Mouse (Mus musculus) layer of hippocampus, postnatal 36 days (tissue): ENCODE results near the gene Naa35. TPM values are rescaled to one million over a fixed set of nuclear protein-coding genes. Genes with fewer than 3 reads are reported as not detected.
A peak's percentile ranks its signal among the peaks of the same experiment; 100 is the strongest.

Experiments
- DNase-seq, 2 experiments: peaks; one replicate each; pipeline ENCODE4 v3.0.0; 2022
- total RNA-seq, 2 experiments: library from RNA; stranded (reverse); gene quantifications; 2 replicates each; pipeline ENCODE4 v1.2.3; 2021

The Naa35 gene
- total RNA-seq, 2 experiments from 2014 or later = 104 to 106 TPM

DNA sequence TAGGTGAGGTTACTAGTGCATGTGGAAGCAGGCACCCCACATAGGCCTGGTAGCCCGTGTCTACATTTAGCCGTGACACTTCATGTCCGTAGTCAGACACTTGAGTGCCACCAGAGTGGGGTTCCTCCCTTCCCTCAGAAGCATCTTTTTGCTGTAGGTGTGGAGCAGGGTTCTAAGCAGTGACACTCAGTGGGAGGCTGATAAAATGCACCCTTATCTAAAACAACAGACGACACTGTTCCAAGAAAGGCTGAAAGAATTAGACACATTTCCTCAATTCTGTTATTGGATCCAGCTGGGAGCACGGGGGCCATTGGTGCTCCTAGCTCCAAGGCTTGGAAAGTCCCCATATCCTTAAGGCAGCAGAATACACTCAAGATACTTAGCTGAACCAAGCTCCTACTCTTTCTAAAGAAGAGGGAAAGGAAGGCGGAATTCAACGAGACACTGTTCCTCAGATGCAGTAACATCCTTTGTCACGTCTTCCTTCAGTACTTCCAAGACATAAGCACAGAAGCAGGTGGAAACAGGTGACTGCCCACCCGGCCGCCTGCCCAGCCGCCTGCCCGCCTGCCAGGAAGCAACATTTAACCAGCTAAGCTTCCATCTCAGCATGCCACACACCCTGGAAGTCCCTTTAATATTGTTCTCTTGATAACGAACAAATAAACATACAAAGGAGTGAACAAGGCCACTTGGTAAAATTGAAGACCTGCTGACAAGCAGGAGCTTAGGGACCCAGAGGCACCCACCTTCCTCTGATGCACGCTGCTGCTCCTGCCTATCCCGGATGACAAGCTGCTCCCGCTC is 54.5 kb downstream of the Naa35 start:
- DNase-seq = no peak

DNA sequence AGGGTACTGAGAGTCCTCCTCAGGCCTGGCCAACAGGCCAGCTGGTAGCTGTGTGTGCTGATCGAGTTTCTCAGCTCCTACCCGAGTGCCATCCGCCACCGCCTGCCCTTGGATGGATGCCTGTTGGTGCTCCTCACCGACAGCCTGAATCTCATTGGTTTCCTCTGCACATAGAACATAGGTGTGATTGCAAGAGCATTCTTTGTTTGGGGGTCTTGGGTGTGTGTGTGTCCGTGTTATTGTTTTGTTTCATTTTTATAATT is 55.0 kb downstream of the Naa35 start:
- DNase-seq = no peak

DNA sequence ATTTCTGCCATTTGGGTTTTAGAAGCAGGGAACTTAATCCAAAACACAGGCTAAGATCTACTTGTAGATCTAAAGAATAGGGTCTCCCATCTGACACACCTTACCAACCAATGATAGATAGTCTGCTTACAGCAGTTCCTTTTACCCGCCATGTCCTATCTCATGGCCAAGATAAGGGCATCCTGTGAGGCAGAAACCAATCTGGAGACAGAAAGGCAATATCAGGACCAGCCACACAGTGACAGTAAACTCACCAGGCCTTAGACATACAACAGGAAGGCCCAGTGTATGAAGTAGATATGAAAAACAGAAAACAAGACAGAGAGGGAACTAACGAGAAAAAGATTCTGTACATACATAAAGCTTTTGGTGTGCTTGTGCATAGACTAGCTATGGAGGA is 57.8 kb downstream of the Naa35 start:
- no peak for DNase-seq

DNA sequence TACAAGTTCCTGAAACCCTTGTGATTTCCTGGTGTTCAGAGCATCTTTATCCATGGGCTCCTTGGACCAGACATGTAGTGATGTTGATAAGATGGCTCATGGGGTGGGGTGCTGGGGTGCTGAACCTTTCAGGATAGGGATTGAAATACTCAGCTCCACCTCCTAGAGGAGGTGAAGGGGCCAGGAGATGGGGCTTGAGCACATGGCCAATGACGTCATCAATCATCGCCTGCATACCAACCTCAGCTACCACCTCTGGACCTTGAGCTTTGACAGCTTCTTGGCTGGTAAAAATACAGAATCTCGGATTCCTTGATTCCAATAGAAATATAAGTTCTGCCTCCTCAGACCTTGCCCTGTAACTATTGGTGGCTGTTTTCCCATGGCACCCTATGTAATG is 60.4 kb downstream of the Naa35 start:
- DNase-seq = no peak

DNA sequence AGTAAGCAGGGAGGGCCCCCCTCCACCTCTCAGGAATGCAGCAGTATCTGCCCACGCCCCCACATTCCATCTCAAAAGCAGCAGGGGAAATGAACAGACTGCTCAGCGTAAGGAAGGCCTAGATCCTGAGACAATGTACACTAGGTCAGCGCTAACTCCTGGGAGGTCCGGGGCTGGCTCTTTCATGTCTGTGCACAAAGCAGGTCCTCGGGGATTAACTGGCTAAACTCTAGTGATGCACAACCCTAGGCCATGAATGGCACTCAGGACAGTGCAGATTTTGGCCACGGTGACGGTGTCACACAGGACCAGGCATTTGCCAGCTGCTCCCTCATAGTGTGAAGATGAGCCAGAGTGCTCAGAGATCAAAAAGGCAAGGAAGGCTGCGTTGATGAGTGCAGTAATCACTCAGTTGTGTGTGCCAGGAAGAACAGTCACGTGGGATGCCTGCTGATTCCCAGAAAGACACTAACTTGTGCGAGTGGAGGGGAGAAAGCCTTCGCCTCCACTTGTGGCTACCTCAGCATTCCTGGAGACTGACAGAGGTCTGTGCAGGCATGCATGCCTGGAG is 61.7 kb downstream of the Naa35 start:
- no peak for DNase-seq

DNA sequence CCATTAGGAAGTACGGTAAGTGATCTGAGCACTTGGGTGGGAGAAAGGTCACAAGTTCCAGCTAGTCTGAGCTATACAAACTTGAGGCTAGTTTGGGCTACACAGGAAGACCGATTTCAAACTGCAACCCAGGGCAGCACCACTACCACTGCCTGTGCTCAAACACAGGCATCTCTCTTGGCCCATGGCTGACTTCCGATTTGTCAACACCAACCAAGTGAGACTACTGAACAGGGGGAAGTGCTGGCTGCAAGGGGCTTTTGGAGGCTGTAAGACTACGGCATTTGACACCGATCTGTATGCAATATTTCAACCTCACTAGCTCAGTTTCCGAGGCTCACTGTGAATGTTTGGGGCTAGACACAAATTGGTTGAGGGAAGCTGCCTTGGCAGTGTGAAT is 62.4 kb downstream of the Naa35 start:
- DNase-seq = no peak

DNA sequence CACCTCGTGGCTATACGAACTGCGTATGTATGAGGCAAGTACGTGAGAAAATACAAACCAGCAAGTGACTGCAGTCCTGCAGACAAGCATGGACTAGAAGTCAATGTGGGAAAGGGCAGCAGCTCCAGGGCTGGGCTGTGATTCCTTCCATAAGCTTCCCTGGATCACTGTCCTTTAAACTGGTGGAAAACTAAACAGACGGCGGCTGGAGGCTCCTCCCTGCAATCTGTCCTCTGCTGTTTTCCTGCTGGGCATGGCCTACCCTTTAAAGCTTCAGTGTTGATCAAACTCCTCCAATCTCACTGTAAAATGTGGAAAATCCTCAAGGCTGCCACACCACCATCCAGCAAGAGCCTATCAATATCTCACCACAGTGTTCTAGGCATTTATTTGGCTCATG is 63.5 kb downstream of the Naa35 start:
- no peak for DNase-seq

DNA sequence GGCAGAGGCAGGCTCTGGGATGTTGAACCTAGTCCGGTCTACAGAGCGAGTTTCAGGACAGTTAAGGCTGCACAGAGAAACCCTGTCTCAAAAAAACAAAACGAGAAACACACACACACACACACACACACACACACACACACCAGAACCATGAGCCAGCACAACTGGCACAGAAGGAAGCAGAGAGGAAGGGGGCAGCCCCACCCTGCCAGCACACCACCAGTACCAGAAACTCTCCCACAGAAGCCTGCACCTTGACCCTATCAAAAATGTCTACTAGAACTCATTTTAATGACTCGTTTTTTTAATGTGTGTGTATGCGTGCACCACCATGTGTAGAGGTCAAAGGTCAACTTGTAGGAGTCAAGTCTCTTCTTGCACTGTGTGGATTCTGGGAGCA is 64.7 kb downstream of the Naa35 start:
- no peak for DNase-seq

DNA sequence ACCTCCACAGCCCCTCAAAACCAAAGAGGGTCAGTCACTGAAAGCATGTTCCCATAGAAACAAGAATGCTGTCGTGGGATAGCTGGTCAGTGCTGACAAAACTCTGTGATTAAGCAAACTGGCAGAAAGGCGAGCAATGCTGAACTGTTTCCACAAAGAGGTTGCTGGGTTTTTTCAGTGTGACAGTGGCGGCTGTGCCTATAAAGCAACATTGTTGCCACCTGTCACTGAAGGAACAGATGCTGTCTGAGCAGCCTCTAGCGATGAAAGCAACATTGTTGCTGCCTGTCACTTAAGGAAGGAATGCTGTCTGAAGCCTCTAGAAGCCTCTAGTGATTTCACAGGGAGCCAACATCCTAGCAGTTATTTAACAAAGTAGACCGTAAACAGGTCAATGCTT is 67.6 kb downstream of the Naa35 start:
- DNase-seq = no peak

DNA sequence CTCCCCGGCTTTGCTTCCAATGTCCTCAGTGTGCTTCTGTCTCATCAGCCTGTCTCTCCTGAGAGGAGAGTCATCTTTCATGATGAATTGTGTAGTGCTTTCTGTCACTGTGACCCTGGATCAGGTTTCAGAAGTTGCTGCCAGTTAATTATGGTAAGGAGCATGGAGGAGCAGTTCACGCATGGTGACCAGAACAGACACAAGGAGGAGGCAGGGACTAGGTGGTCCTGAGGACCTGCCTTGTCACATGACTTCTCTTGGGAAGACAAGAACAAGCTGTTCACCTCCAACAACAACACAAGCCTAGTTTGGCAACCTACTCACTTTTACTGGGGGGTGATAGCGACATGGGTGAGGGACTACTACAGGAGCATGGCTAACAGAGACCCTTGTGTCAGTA is 68.1 kb downstream of the Naa35 start:
- no peak for DNase-seq

DNA sequence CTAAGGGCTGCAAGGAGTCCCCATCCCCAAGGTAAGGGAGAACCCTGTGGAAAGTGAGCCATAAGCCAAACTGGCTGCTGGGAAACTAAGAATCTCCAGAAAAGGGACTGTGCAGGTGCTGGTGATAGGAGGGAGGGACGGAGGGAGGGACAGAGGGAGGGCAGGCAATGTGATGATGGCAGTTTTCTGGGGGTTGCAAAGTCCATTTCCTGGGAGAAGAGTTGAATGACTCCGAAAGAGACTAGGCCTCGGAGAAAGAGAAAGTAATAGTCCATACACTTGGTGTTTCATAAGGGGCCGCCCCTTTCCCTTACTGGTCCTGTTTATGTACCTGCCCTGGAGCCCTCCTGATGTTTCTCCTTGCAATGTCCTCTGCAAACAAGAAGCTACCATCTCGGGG is 69.4 kb downstream of the Naa35 start:
- DNase-seq = no peak

DNA sequence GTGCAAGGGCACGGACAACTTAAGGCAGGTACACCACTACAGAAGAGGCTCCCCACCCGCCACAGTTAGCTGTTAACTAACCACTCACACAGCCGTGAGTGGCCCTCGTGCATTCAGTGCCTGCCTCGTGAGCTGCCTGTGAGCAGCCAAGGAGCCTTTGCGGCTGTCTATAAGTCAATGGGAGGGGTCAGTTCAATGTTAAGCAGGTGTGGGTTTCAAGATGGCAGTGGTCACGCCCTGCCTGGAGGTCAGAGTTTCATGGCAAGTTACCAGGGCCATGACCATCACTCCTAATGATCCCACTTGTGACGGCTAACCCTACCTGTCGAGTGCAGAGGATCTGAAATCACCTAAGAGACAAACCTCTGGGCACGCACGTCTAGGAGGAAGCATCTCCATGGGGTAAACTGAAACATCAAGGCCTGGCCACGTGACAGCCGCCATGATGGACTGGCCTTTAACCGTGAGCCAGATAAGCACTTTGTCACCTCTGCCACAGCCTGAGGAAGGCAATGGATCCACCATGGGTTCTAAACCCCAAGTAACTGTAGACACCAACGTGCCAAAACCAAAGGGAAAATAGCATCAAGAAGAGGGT is 70.8 kb downstream of the Naa35 start:
- DNase-seq = no peak

DNA sequence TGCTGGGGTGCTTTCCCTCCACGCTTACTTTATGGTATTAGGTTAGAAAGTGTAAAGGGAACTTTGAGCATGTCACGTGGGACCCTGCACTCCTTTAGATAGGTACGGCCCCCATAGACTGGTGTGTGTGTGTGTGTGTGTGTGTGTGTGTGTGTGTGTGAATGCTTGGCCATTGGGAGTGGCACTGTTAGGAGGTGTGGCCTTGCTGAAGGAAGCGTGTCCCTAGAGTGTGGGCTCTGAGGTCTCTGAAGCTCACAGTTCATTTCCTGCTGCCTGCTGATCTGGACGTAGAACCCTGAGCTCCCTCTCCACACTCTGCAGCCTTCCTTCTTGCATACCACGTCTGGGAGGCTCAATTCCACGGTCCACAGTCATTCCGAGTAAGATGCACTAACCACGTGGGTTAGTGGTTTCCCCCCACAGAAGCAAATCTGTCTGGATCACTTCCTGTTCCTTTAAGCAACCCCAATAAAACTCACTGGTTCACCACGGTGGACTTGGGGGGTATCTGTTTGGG is 71.3 kb downstream of the Naa35 start:
- DNase-seq = no peak

DNA sequence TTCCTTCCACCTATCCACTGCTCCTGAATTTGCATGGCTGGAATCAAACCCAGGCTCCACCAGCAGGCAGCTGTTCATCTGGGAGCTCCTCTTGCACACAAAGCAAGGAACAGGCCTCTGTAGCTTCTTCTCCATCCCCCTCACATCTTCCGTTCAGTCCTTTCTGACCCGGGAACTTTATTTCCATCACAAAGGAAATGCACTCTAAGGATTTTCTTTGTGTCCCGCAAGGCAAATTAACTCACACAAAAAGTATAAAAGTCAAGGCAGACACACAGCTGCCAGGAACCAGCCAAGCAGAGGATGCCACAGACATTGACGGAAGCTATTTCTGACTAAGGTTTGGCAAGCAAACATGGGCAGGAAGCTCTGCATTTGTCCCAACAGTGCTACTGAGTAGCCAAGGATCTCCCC is 71.9 kb downstream of the Naa35 start:
- no peak for DNase-seq

DNA sequence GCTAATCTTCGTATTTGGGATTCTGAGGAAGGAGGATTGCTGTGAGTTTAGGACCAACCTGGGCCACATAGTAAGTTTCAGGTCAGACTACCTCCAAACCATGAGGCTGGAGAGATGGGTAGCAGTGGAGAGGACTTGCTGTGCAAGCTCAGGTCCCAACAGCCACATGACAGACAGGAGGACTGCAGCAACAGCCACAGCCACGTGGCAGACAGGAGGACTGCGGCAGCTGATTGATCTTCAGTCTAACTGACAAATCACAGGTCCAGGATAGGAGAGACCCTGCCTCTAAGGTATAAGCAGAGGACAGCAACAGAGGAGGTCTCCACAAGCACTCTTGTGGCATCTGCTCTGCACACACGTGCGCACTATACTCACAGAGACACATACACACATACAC is 72.7 kb downstream of the Naa35 start:
- no peak for DNase-seq

DNA sequence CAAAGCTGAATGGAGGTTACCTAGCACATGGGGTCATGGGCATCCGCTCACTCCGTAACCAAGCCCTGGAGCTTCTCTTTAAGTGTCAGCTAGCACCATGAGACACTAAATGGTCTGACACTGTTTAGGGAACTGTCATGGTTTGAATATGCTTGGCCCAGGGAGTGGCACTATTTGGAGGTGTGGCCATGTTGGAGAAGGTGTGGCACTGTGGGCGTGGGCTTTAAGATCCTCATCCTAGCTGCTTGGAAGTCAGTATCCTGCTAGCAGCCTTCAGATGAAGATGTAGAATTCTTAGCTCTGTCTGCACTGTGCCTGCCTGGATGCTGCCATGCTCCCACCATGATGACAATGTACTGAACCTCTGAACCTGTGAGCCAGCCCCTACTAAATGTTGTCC is 75.3 kb downstream of the Naa35 start:
- DNase-seq = no peak

DNA sequence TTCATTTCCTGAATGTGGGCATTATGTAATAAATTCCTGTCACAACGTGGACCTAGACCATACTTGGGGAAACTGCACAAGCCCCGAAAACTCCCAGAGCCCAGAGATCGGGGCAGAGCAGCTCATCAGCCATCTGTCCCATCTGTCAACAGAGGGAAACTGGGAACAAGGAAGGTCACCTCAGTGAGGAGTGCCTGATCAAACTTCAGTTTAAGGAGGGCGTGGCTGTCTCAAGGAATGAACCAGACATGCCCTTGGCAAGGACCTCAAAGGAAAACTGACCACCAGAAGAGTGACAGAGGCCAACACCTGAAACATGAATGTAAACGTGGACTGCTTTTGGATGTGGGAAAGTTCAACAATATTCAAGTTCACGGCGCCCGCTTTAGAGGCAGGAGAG is 76.3 kb downstream of the Naa35 start:
- DNase-seq = no peak

DNA sequence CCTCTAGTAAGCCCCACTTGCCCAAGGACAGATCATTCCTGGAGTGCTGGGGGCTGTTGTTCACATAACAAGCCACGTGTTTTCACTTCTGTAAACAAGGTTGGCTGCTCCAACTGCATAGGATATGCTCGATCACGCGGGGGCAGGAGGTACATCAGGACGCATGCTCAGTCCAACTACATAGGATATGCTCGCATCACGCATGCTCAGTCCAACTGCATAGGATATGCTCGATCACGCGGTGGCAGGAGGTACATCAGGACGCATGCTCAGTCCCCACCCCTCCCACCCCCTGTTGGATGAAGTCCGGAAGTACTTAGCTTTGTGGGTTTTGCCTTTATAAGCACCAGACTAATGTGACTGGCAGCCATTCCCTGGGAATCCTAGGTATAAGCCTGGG is 76.9 kb downstream of the Naa35 start:
- no peak for DNase-seq

DNA sequence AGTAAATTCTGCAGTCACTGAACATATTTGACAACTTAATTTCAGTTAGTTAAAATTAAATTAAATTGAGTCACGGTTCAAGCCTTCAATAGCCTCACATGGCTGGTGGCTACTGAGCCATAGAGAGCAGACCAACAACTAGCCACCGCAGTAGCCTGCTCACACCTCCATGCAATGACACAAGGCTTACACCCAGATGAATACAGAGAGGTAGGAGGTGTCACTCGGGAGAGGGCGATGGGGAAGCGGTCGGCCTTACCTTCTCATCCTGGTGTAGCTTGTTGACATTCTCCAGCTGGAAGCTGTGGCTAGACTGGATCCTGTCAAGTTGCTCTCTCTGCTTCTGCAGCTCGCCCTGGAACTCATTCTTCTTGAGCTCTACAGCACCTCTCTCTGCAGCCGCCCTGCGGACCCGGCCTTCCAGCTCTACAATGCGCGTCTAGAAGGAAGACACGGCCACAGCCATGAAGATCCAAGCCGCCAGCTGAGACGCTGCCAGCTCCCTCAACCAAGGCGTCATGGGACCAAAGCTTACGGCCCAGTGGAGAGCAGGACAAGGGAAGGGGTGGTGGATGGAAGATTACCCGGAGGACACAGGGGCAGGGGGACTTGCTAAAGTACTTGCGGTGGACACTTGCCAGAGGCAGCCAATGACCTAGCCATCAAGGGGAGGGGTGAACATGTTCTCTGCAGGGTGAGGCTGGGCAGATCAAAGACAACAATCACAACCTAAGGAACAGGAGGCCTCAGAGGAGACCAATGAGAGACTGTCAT is 79.1 kb downstream of the Naa35 start:
- no peak for DNase-seq

DNA sequence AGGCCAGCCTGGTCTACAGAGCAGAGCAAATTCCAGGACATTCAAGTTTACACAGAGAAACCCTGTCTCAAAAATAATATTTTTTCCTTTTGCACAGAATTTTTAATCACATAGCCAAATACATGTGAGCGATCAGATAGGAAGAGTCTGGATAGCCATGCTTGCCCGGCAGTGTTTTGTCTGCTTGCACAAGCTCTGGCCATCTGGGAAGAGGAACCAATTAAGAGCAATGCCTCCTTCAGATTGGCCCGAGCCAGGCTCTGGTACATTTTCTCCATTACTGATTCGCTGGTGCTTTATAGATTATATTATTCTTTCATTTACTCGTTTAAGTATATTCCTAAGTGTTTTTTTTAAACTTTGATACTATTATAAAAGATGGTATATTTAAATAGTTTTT is 82.7 kb downstream of the Naa35 start:
- no peak for DNase-seq

DNA sequence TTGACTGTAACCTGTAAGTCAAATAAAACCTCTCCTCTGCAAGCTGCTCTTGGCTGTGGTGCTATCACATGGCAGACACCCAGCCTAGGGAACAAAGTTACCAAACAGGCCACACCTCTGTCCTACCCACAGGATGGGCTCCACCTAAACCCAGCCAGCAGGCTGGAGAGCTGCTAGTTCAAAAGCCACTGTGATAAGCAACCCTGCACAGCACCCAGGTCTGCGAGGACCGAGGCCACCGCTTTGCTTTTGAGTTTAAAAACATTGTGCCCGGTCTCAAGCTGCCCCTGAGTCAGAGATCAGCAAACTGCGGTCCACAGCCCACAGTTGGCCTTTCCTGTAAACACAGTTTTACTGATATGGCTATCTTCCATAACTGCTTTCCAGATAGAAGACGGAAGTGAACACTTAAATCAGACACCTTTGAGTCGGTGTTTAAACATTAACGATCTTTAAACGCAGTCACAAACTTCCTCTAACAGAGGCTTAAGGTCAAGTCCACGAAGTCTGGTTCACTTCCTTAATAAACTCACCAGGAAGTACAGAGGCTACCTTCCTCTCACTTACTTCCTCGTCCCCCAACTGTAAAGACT is 83.5 kb downstream of the Naa35 start:
- DNase-seq = no peak

DNA sequence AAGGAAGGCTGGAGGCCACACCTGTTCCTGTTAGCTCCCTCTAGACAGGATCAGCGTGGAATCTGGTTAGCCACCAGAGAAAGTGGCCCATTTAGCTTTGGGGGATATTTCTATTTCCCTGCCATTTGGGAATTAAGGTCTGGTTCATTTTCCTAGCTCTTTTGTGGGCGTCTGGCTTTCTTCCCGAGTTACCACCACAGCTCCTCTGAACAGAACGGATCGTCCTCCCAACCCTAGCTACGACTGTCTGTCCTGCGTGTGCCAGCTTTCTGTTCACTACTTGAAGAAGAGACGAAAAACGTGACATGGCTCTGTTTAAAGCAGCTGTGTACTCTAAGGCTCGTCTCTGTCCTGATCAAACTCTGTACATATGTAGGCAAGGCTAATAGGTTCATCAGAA is 84.9 kb downstream of the Naa35 start:
- DNase-seq = peak; percentile 56 to 71

DNA sequence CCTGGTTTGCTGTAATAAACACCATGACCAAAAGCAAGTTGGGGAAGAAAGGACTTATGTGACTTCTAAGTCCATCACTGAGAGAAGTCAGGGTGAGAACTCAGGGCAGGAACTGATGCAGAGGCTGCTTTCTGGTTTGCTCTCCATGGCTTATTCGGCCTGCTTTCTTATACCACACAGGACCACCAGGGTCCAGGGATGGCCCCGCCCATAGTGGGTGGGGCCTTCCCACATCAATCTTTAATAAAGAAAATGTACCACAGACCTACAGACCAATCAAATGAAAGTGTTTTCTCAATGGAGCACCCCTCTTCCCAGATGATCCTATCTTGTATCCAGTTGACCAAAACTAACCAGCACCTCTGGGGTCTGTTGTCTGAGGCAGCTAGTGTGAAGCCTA is 86.5 kb downstream of the Naa35 start:
- DNase-seq = no peak
